Mouse (Mus musculus) right cerebral cortex, postnatal 25 days (tissue): ENCODE results near the gene Wbp2.
A peak's percentile ranks its signal among the peaks of the same experiment; 100 is the strongest.

Experiments used
- DNase-seq: peaks from one replicate; pipeline ENCODE4 v3.0.0; 2022

Gene Wbp2

GRCm38 (mm10) chr11:116061641-116062415 lies 25.0 kb downstream of the Wbp2 start:
- DNase-seq, result peak; percentile 68

GRCm38 (mm10) chr11:116060596-116060995 lies 26.2 kb downstream of the Wbp2 start:
- no peak for DNase-seq

- DNase-seq, result no peak
Measured at GRCm38 (mm10) chr11:116059691-116060025, 27.1 kb downstream of the Wbp2 start.

- no peak for DNase-seq
Measured at GRCm38 (mm10) chr11:116058868-116059690, 27.7 kb downstream of the Wbp2 start.

- DNase-seq, result peak; percentile 62
Measured at GRCm38 (mm10) chr11:116058022-116058614, 28.7 kb downstream of the Wbp2 start.

GRCm38 (mm10) chr11:116057237-116057881 lies 29.4 kb downstream of the Wbp2 start:
- DNase-seq, result no peak

- DNase-seq, result no peak
Measured at GRCm38 (mm10) chr11:116055873-116056272, 30.9 kb downstream of the Wbp2 start.

GRCm38 (mm10) chr11:116053510-116054229 lies 33.1 kb downstream of the Wbp2 start:
- DNase-seq, result no peak

- no peak for DNase-seq
Measured at GRCm38 (mm10) chr11:116050196-116050595, 36.6 kb downstream of the Wbp2 start.

GRCm38 (mm10) chr11:116049610-116050009 lies 37.2 kb downstream of the Wbp2 start:
- no peak for DNase-seq

- DNase-seq, result no peak
Measured at GRCm38 (mm10) chr11:116045173-116045572, 41.6 kb downstream of the Wbp2 start.

- no peak for DNase-seq
Measured at GRCm38 (mm10) chr11:116043286-116043685, 43.5 kb downstream of the Wbp2 start.

- DNase-seq, result no peak
Measured at GRCm38 (mm10) chr11:116042372-116043138, 44.2 kb downstream of the Wbp2 start.

- no peak for DNase-seq
Measured at GRCm38 (mm10) chr11:116041833-116042232, 45.0 kb downstream of the Wbp2 start.

- no peak for DNase-seq
Measured at GRCm38 (mm10) chr11:116040593-116040992, 46.2 kb downstream of the Wbp2 start.

GRCm38 (mm10) chr11:116037826-116038225 lies 49.0 kb downstream of the Wbp2 start:
- no peak for DNase-seq

GRCm38 (mm10) chr11:116036671-116037070 lies 50.1 kb downstream of the Wbp2 start:
- no peak for DNase-seq

GRCm38 (mm10) chr11:116034584-116034983 lies 52.2 kb downstream of the Wbp2 start:
- DNase-seq, result no peak

GRCm38 (mm10) chr11:116030898-116031845 lies 55.6 kb downstream of the Wbp2 start:
- peak; percentile 29 for DNase-seq

GRCm38 (mm10) chr11:116030088-116030897 lies 56.5 kb downstream of the Wbp2 start, which contains the start of gene Unk:
Gene Unk (plus strand): TSS chr11:116030322.
- peak; percentile 97 for DNase-seq
